Mouse (Mus musculus): ENCODE data around the gene Col26a1. TPM values are rescaled to one million over a fixed set of nuclear protein-coding genes. Genes with fewer than 3 reads are reported as not detected.

Col26a1 gene
- polyA plus RNA-seq, 1 experiment: 11.3 TPM

DNA sequence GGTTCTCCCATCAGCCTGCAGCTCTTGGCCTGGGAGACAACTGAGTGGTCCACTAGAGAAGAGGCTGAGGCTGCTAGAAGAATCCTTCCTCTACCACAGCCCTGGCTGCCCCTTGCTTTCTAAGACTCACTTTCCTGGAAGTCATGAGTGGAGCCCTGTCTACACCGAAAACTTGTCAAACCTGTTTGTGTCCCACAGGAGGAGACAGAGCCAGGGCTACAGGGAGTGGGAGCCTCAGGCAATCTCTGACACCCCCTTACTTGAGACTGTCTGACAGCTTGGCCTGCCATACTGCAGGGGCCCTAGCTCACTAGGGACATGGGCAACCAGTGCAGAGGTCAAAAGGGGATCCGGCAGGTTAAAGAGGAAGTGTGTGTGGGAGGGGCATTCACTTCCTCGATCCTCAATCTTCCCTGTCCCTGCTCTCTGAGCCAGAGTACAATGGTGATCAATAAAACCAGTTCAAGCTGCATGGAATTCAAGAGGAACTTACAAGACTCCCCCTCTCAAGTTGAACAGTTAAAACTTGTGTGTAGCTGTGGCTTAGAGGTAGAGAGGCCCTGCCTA is 180.8 kb downstream of the Col26a1 start:
- no peak for DNase-seq (ENCODE audit: extremely low spot score in 1 of 2, low spot score in 1 of 2)

DNA sequence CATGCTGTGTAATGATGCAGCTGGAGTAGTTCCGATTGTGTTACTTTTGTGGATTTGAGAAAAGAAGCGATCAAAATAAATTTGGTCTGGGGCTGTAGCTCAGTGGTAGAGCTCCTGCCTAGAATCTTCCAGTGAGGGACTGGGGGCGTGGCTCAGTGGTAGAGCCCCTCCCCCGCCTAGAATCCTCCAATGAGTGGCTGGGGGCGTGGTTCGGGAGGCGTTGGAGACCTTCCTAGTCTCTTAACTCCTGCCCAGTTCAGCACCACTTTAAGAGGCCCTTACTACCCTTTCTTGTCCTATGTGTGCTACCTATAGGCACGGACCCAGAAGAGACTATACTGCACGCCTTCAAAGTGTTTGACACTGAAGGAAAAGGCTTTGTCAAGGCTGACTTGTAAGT is 185.4 kb downstream of the Col26a1 start:
- no peak for DNase-seq (ENCODE audit: extremely low spot score in 1 of 2, low spot score in 1 of 2)

DNA sequence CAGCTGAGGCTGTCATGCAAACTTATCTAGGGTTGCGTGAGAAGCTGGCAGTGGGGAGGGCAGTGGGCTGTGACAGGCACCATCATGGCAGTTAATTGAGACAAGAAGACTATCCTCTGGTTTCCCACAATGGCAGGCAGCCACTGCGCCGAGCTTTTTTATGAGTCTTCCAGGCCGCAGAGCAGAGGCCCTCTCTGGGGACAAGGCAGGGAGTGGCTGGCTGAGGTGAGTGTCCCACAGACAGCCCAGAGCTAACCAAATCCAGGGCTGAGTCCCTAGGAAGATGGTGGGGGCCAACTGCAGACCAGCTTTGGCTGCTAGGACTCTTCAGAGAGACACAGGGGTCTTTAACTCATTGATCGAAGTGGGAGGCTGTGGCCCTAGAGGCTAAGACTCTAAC is 186.5 kb downstream of the Col26a1 start:
- DNase-seq (ENCODE audit: extremely low spot score in 1 of 2, low spot score in 1 of 2): no peak

DNA sequence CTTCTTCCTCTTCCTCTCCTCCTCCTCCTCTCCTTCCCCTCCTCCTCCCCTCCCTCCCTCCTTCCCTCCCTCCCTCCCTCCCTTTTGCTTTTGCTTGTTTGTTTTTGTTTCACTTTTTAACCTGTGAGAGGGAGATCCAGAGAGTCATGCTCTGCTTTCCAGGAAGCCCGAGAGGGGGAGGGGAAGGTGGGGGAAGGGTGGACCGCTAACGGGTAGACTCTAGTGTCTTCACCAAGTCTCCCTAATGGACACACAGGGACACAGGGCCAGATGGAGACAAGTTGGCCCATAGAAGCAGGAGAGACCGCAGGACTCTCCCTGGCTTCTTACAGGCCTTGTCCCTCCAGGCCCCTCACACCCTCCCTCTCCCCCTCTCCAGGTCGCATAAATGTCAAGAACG is 188.0 kb downstream of the Col26a1 start:
- no peak for DNase-seq (ENCODE audit: extremely low spot score in 1 of 2, low spot score in 1 of 2)

DNA sequence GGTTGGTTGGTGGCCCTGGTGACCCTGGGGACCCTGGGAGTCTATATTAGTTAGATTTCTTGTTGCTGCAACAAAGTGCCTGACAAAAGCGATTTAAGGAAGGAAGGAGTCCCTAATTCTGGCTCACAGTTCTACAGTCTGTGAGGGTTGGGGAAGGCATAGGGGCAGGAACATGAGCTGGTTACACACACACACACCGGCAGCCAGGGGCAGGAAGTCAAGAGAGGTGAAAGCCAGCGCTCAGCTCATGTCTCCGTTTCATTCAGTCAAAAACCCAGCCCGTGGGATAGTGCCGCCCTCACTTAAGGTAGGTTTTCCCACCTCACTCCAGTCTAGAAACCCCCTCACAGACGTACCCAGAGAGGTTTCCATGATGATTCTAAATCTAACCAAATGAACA is 189.6 kb downstream of the Col26a1 start:
- DNase-seq (ENCODE audit: extremely low spot score in 1 of 2, low spot score in 1 of 2): no peak

DNA sequence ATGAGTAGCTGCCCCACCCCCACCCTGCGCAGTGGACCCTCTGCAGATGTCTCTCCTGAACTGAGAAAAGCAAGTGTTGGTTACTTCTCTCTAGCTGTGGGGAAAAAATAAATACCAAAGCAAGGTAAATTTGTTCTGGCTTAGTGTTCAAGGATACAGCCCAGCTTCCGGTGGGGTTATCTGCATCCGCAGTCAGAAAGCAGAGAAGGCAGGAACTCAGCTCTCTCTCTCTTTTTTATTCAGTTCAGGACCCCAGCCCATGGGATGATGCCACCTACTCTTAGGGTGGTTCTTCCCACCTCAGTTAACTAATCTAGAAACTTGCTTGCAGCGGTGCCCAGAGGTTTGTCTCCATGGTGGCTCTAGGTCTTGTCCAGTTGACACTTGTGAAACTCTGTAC is 190.2 kb downstream of the Col26a1 start, which contains the start of gene Myl10:
Myl10 (plus strand) TSS at position 363 of the 400 bp plus-strand sequence.
- no peak for DNase-seq (ENCODE audit: extremely low spot score in 1 of 2, low spot score in 1 of 2)

Other genes with a start within 250 kb of the Col26a1 start
- gene Myl10, start 190.1 kb downstream of the Col26a1 start, polyA plus RNA-seq (2012; rRNA removed): not detected in 2 replicates
- gene Ift22, start 24.9 kb upstream of the Col26a1 start, polyA plus RNA-seq (2012; rRNA removed): 77.4 and 82.5 TPM in 2 replicates
- gene Fis1, start 70.1 kb upstream of the Col26a1 start, polyA plus RNA-seq (2012; rRNA removed): 394 and 432 TPM in 2 replicates
- 0.12 and 0.21 TPM in 2 replicates for gene Cldn15, start 83.4 kb upstream of the Col26a1 start, polyA plus RNA-seq (2012; rRNA removed)
- 36.3 and 39.0 TPM in 2 replicates for gene Plod3, start 103.8 kb upstream of the Col26a1 start, polyA plus RNA-seq (2012; rRNA removed)
- 88.2 and 106 TPM in 2 replicates for gene Znhit1, start 104.8 kb upstream of the Col26a1 start, polyA plus RNA-seq (2012; rRNA removed)
- 123 and 132 TPM in 2 replicates for gene Vgf, start 143.2 kb upstream of the Col26a1 start, polyA plus RNA-seq (2012; rRNA removed)
- 263 and 311 TPM in 2 replicates for gene Ap1s1, start 162.9 kb upstream of the Col26a1 start, polyA plus RNA-seq (2012; rRNA removed)
- gene Serpine1, start 189.1 kb upstream of the Col26a1 start, polyA plus RNA-seq (2012; rRNA removed): 1.9 and 2.5 TPM in 2 replicates
- gene Trim56, start 233.0 kb upstream of the Col26a1 start, polyA plus RNA-seq (2012; rRNA removed): 2.0 and 2.3 TPM in 2 replicates

Data from frontal cortex, adult 2 months (tissue).